Mouse (Mus musculus) left cerebral cortex, adult 2 months (tissue): ENCODE measurements around the gene Sv2c. TPM values are rescaled to one million over a fixed set of nuclear protein-coding genes. Genes with fewer than 3 reads are reported as not detected.
A peak's percentile ranks its signal among the peaks of the same experiment; 100 is the strongest.

Source experiments
- DNase-seq, 2 experiments: peaks; one replicate each; pipeline ENCODE4 v3.0.0; 2021 to 2022; ENCODE audit warnings: low spot score in 2 of 2, mixed read lengths in 1 of 2; ENCODE audit errors: extremely low spot score in 1 of 2
- H3K27ac ChIP-seq: fragments of 200-600 bp; 2 replicates; pipeline ENCODE4 v1.8.1; 2022
- H3K4me3 ChIP-seq: fragments of 200-600 bp; 2 replicates; pipeline ENCODE4 v1.8.1; 2022
- CTCF ChIP-seq: fragments of 200-600 bp; IDR thresholded peaks from 2 replicates; pipeline ENCODE4 v1.8.1; 2022; ENCODE audit warnings: antibody characterized with exemption, mild to moderate bottlenecking, moderate library complexity
- intact Hi-C: fragments of 180-260 bp; cut with DNase I; formaldehyde crosslinking; loops from one replicate; pipeline ENCODE4 v1.15.1; 2025
- total RNA-seq, 2 experiments: library from RNA; stranded (reverse); gene quantifications; 2 replicates each; pipeline ENCODE4 v1.2.3; 2021

The Sv2c gene
- total RNA-seq, 2 experiments from 2014 or later = 28.0 to 33.8 TPM

DNA sequence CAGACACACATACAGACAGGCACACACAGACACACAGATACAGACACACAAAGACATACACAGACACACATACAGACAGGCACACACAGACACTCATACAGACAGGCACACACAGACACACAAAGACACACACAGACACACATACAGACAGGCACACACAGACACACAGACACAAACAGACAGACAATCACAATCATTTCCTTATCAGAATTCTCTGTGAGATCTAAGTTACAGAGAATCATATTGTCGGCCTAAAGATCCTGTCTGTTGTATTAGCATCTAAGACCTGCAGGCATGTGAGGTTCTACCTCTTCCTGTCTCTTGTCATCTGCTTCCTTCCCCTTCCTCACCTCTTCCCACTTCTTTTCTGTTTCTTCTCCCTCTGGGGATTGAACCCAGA, 168.7 kb downstream of the Sv2c start:
- H3K27ac ChIP-seq = no peak overlapping the region
- no peak for DNase-seq
- TF ChIP-seq CTCF = no peak
- no peak overlapping the region for H3K4me3 ChIP-seq
- intact Hi-C loops = loop anchor here (10.0 kb wide), 1 partner anchor 399 kb away; no protein-coding TSS in a partner anchor

DNA sequence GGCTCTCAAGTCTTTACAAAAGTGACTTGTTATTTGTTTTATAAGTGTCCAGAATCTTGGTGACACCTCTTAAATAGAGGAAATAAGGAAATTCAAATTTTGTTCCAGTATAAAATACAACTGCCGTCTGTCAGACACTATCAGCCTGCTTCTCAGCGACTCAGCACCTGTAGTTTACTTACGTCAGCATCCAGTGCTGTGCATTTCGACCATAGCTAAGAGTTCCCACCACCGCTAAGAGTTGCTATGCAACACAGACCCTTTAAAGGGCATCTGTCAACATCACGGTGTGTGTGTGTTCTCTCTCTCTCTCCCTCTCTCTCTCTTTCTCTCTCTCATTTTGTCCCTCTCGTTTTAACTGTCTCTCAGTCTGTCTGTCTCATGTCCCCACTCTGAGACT, 170.5 kb downstream of the Sv2c start:
- no peak for TF ChIP-seq CTCF
- peak overlapping the region; percentile 12; the same call in 1 of the 2 replicates for H3K27ac ChIP-seq
- DNase-seq = no peak
- H3K4me3 ChIP-seq = peak overlapping the region; percentile 44
- intact Hi-C loops = loop anchor here (1.0 to 10.0 kb wide), 4 partner anchors 49 to 397 kb away; partner anchors contain the start of gene Iqgap2

GRCm38 (mm10) chr13:95961191-95961791, 171.1 kb downstream of the Sv2c start:
- TF ChIP-seq CTCF = no peak
- peak overlapping the region; percentile 44 for H3K4me3 ChIP-seq
- peak in 1 of 2 experiments; percentile 59 for DNase-seq
- intact Hi-C loops = loop anchor here (1.0 to 10.0 kb wide), 4 partner anchors 48 to 396 kb away; partner anchors contain the start of gene Iqgap2
- H3K27ac ChIP-seq = peak overlapping the region; percentile 77

- DNase-seq = no peak
- peak overlapping the region; percentile 44 for H3K4me3 ChIP-seq
- intact Hi-C loops = loop anchor here (1.0 to 10.0 kb wide), 4 partner anchors 48 to 396 kb away; partner anchors contain the start of gene Iqgap2
- peak overlapping the region; percentile 77; the same call in 1 of the 2 replicates for H3K27ac ChIP-seq
- TF ChIP-seq CTCF = no peak
These were observed 171.7 kb downstream of the Sv2c start for GRCm38 (mm10) chr13:95960477-95961185.

DNA sequence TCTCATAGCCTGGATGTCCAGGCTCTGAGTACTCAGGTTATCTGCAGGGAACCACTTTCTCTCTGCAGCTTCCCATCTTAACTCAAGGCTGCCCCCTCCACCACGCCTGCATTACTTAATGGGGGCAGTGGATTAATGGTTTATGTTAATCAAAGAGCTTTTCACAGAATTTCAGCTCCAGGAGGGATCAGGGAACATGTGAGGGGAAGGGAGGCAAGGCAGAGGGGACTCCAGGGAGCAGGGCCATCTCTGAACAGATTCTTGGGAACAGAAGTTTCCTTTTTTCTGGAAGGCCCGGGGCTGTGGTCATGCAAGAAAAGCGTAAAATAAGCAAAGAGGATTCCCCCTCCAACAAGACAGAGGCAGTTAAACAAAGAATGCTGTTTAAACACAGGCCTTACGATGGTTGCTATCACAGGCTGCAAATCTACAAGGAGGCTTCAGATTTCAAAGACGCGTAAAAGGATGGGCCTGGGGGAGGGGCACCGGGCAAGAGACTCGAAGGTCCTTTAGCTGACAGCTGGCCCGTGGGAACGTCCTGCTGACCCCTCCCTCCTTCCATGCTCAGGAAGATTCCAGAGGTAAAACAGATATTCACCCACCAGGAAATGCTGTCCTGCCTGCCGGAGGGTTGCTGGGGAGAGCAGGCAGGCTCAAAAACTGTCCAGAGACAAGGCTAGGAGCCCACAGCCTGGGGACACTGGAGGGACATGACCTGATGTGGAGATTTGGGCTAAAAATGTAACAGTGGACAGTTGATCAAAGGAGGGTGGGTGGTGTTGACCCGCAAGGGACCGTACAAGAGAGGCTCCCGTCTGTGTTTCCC, 172.5 kb downstream of the Sv2c start:
- TF ChIP-seq CTCF = no peak
- intact Hi-C loops = loop anchor here (2.0 to 10.0 kb wide), 3 partner anchors 47 to 395 kb away; partner anchors contain the start of gene Iqgap2
- no peak overlapping the region for H3K27ac ChIP-seq
- H3K4me3 ChIP-seq = no peak overlapping the region
- DNase-seq = no peak

DNA sequence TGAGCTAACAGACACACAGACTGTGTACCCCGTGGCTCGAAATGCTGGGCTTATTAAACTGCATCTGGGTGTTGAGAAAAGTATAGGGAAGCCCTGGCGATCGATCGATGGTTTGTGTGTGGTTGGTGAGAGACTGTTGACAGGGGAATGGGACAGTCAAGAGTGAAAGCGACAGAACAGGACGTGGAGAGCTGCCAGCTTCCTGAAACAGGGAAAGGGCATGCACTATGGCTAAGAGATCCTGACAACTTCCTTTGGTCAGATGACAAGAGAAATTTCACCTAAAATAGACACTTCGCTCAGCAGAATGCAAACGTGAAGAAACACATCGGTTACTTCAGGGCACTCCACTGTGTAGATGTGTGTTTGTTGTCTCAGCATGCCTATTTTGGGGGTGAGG, 175.2 kb downstream of the Sv2c start:
- intact Hi-C loops = no loop called here
- Histone ChIP-seq H3K27ac (no peak overlapping the region), H3K4me3 (no peak overlapping the region)
- DNase-seq = no peak
- no peak for TF ChIP-seq CTCF

DNA sequence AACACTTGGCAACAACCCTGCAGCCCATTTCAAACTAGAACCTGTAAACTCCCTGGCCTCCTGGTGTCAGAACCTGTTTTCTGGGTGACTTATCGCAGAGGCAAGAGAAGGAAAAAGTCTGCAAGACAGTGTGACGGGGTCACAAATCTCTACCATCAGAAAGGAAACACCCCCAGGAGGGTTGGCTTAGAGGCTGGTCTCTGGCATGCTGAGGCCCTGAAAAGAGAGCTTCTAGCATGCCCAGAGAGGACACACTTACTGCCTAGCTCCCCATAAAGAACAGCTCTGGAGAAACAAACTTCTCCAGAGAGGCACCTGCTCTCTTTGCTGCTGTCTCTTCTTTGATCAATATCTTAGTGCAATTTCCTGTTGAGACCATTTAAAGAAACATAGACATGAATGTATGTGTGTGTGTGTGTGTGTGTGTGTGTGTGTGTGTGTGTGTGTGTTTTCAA, 176.0 kb downstream of the Sv2c start:
- Histone ChIP-seq H3K27ac (no peak overlapping the region), H3K4me3 (no peak overlapping the region)
- no peak for TF ChIP-seq CTCF
- DNase-seq = no peak
- intact Hi-C loops = no loop called here

DNA sequence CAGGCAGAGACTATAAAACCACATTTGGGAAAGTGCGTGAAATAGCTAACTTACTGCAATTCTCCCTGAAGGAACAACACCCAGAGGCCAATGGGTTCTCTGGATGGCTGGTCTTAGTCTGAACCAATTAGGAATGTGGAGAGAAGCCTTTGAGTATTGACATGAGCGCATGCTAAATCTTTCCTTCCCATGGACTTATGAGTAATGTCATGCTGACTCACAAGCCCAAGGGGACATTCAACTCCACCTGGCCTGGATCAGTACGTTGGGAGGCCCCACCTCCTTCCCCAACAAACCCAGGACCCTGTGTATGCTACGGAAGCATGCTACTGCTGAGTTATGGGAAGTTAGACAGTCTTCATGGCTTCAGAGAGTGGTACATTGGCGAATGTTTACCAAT, 177.2 kb downstream of the Sv2c start:
- H3K27ac ChIP-seq = no peak overlapping the region
- intact Hi-C loops = no loop called here
- H3K4me3 ChIP-seq = no peak overlapping the region
- no peak for TF ChIP-seq CTCF
- no peak for DNase-seq

DNA sequence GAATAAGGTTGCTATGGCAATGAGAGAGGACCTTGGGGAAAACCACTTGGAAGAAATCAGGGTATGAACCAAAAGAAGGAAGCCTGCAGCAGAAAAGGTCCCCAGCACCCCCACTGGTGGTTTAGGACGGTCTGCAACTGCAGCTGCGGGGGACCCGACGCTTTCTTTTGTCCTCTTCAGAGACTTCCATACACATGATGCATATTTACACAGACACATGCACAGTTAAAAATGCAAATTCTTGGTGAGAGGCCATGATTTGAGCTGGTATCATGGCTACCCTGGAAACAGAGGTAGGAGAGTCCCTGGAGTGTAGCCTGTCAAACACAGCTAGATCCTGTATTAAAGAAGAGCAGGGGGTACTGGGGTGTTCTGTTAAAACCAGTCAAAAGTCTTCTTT, 178.7 kb downstream of the Sv2c start:
- H3K4me3 ChIP-seq = no peak overlapping the region
- no peak for DNase-seq
- intact Hi-C loops = loop anchor here (5.0 kb wide), 2 partner anchors 176 to 216 kb away; no protein-coding TSS in a partner anchor
- H3K27ac ChIP-seq = no peak overlapping the region
- no peak for TF ChIP-seq CTCF

DNA sequence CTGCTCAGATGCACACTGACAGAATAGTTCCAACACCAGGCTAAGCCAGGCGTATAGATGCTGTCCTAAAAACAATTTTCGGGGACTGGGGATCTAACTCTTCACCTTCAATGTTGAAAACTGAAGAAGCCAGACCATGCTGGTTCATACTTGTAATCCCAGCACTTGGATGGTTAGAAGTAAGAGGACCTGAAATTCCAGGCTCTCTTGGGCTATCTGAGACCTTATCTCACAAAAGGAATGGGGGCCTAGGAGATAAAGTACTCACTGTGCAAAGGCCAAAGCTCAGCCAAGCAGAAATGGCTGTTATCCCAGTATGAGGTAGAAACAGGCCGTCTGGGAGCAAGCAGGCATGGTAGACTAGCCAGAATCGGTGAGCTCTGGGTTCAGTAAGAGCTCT, 180.1 kb downstream of the Sv2c start:
- H3K27ac ChIP-seq = no peak overlapping the region
- intact Hi-C loops = loop anchor here (5.0 kb wide), 2 partner anchors 175 to 215 kb away; no protein-coding TSS in a partner anchor
- no peak for TF ChIP-seq CTCF
- no peak for DNase-seq
- no peak overlapping the region for H3K4me3 ChIP-seq

DNA sequence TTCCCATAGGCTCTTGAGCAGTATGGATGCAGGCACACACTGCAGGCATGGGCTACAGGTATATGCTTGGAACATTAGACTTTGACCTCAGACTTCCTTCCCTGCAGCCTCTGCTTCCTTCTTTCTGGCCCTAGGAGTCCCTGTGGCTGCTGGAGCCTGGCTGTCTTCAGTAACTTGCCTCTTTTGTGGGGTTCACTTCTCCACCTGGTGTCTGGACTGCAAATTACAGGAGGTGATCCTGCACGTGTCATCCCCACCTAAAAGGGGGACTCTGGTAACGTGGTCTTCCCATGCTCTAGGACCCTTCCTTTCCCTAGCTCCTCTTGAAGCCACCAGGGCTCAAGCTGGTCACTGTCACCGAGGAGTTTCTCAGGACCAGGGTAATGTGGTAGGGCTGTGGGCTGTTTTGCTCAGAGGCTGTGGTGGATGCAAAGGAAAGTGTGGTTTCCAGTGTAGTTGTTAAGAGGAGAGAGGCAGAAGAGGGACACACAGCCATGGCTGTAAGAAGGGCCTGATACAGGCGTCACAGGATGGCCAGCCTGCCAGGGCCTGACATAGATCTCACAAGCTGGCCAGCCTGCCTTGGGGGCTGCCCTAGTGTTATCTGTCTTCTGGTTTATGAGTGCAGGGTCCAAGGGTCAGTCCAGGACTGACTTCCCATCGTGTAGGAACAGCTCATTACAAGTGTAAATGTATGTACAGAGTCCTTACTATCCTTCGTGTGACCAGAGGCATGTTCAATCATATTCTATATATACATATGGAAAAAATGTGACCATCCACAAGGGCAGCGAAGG, 181.1 kb downstream of the Sv2c start:
- no peak overlapping the region for H3K4me3 ChIP-seq
- no peak for DNase-seq
- H3K27ac ChIP-seq = no peak overlapping the region
- peak; percentile 53 for TF ChIP-seq CTCF
- intact Hi-C loops = loop anchor here (5.0 kb wide), 2 partner anchors 174 to 214 kb away; no protein-coding TSS in a partner anchor
